Mouse (Mus musculus): Measurements from ENCODE around the gene Grik1. TPM values are rescaled to one million over a fixed set of nuclear protein-coding genes. Genes with fewer than 3 reads are reported as not detected.

Gene Grik1
- polyA plus RNA-seq, 1 experiment from 2014 or later = 0.39 TPM

DNA sequence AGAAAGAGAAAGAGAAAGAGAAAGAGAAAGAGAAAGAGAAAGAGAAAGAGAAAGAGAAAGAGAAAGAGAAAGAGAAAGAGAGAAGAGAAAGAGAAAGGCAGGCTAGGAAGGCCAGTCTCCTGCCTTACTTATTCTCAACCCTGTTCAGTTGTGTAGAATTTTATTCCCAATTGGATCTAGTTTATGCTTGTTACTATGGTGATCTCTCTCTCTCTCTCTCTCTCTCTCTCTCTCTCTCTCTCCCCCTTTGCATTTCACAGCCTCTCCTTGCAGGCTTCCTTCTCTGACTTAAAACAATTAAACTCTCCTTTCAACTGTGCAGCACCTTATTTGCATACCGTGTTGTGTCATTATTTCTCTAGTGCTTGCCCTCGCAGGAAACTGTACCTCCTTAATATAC is 147.5 kb downstream of the Grik1 start:
- no peak overlapping the region for H3K4me3 ChIP-seq (ENCODE audit: low read depth, low read length)
- H3K9ac ChIP-seq = no peak overlapping the region
- no peak overlapping the region for H3K4me2 ChIP-seq
- no peaks in the 10 kb centered on the region for H3K36me3 ChIP-seq (ENCODE audit: insufficient read depth)
- no peak overlapping the region for H3K27ac ChIP-seq (ENCODE audit: low read depth)
- H3K27me3 ChIP-seq (ENCODE audit: insufficient read depth, low read length) = no peaks in the 10 kb centered on the region
- no peak for TF ChIP-seq CTCF (IDR thresholded peaks at IDR 0.05; ENCODE audit: low read depth)
- no peaks in the 10 kb centered on the region for H3K4me1 ChIP-seq (ENCODE audit: insufficient read depth)
- DNase-seq (no peak), ATAC-seq (ENCODE audit: insufficient read depth) (no peak)
- H3K9me3 ChIP-seq (ENCODE audit: low read depth, low read length) = no peaks in the 10 kb centered on the region
- 42% methylated on average over 2 of the region's 2 CpGs for WGBS

- H3K9ac ChIP-seq = no peak overlapping the region
- no peak overlapping the region for H3K27ac ChIP-seq (ENCODE audit: low read depth)
- ATAC-seq (ENCODE audit: insufficient read depth) (no peak), DNase-seq (no peak)
- no peaks in the 10 kb centered on the region for H3K9me3 ChIP-seq (ENCODE audit: low read depth, low read length)
- WGBS = 51% methylated on average over 2 of the region's 2 CpGs
- no peaks in the 10 kb centered on the region for H3K27me3 ChIP-seq (ENCODE audit: insufficient read depth, low read length)
- no peaks in the 10 kb centered on the region for H3K4me1 ChIP-seq (ENCODE audit: insufficient read depth)
- no peak overlapping the region for H3K4me3 ChIP-seq (ENCODE audit: low read depth, low read length)
- TF ChIP-seq CTCF (IDR thresholded peaks at IDR 0.05; ENCODE audit: low read depth) = no peak
- no peaks in the 10 kb centered on the region for H3K36me3 ChIP-seq (ENCODE audit: insufficient read depth)
- no peak overlapping the region for H3K4me2 ChIP-seq
These were observed 147.9 kb downstream of the Grik1 start for GRCm38 (mm10) chr16:88142136-88142535.

DNA sequence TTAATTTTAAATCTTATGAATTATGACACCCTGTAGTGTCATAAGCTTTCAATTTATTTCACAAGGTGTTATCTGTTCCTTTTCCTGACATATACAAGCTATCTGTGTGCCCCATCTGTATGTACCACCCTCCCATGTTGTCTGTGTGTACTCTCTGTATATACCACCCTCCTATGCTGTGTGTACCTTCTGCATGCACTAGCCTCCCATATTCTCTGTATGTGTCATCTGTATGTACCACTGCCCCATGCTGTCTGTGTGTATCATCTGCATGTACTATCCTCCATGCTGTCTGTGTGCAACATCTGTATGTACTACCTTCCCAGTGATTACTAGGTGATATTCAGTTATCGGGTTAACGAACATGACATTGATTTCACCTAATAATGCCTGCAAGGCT is 148.5 kb downstream of the Grik1 start:
- no peak overlapping the region for H3K4me3 ChIP-seq (ENCODE audit: low read depth, low read length)
- H3K4me2 ChIP-seq = no peak overlapping the region
- TF ChIP-seq CTCF (IDR thresholded peaks at IDR 0.05; ENCODE audit: low read depth) = no peak
- H3K4me1 ChIP-seq (ENCODE audit: insufficient read depth) = no peaks in the 10 kb centered on the region
- no peak overlapping the region for H3K27ac ChIP-seq (ENCODE audit: low read depth)
- H3K9ac ChIP-seq = no peak overlapping the region
- H3K36me3 ChIP-seq (ENCODE audit: insufficient read depth) = no peaks in the 10 kb centered on the region
- 98% methylated on average over 2 of the region's 2 CpGs for WGBS
- H3K27me3 ChIP-seq (ENCODE audit: insufficient read depth, low read length) = no peaks in the 10 kb centered on the region
- H3K9me3 ChIP-seq (ENCODE audit: low read depth, low read length) = no peaks in the 10 kb centered on the region
- no peak for DNase-seq
- no peak for ATAC-seq (ENCODE audit: insufficient read depth)

- Histone ChIP-seq H3K27me3 (ENCODE audit: insufficient read depth, low read length) (no peaks in the 10 kb centered on the region), H3K36me3 (ENCODE audit: insufficient read depth) (no peaks in the 10 kb centered on the region), H3K27ac (ENCODE audit: low read depth) (no peak overlapping the region), H3K4me1 (ENCODE audit: insufficient read depth) (no peaks in the 10 kb centered on the region), H3K9me3 (ENCODE audit: low read depth, low read length) (no peaks in the 10 kb centered on the region), H3K9ac (no peak overlapping the region), H3K4me3 (ENCODE audit: low read depth, low read length) (no peak overlapping the region), H3K4me2 (no peak overlapping the region)
- WGBS = 48% methylated on average over 1 of the region's 1 CpGs
- DNase-seq (no peak), ATAC-seq (ENCODE audit: insufficient read depth) (no peak)
- no peak for TF ChIP-seq CTCF (IDR thresholded peaks at IDR 0.05; ENCODE audit: low read depth)
These were observed 151.2 kb downstream of the Grik1 start for GRCm38 (mm10) chr16:88138913-88139312.

GRCm38 (mm10) chr16:88132919-88133318 is 157.1 kb downstream of the Grik1 start:
- Histone ChIP-seq H3K9me3 (ENCODE audit: low read depth, low read length) (no peaks in the 10 kb centered on the region), H3K9ac (no peak overlapping the region), H3K4me2 (no peak overlapping the region), H3K4me1 (ENCODE audit: insufficient read depth) (no peaks in the 10 kb centered on the region), H3K27ac (ENCODE audit: low read depth) (no peak overlapping the region), H3K36me3 (ENCODE audit: insufficient read depth) (no peaks in the 10 kb centered on the region), H3K4me3 (ENCODE audit: low read depth, low read length) (no peak overlapping the region), H3K27me3 (ENCODE audit: insufficient read depth, low read length) (no peaks in the 10 kb centered on the region)
- ATAC-seq (ENCODE audit: insufficient read depth) = no peak
- DNase-seq = no peak
- TF ChIP-seq CTCF (IDR thresholded peaks at IDR 0.05; ENCODE audit: low read depth) = no peak
- 51% methylated on average over 2 of the region's 2 CpGs for WGBS

DNA sequence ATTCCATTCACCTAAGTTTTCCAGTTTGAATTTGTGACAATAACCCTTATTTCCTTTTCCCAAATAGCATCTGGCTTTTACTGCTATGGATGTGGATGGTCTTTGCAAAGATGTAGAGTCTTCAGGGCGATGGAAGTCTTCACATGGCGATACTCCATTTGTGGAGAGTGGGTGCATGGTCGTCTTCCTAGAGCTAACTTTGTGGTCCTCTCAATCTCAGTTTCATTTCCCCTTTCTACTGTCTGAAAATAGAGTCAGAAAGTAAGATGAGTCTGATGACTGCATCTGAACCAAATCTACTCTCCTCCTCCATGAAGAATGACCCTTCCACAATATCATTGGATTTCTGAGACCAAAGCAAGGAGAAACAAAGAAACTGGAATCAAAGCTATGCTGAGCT is 159.0 kb downstream of the Grik1 start:
- H3K27me3 ChIP-seq (ENCODE audit: insufficient read depth, low read length) = no peaks in the 10 kb centered on the region
- H3K36me3 ChIP-seq (ENCODE audit: insufficient read depth) = no peaks in the 10 kb centered on the region
- H3K4me1 ChIP-seq (ENCODE audit: insufficient read depth) = no peaks in the 10 kb centered on the region
- no peak overlapping the region for H3K4me2 ChIP-seq
- H3K27ac ChIP-seq (ENCODE audit: low read depth) = no peak overlapping the region
- no peaks in the 10 kb centered on the region for H3K9me3 ChIP-seq (ENCODE audit: low read depth, low read length)
- H3K4me3 ChIP-seq (ENCODE audit: low read depth, low read length) = no peak overlapping the region
- DNase-seq (no peak), ATAC-seq (ENCODE audit: insufficient read depth) (no peak)
- TF ChIP-seq CTCF (IDR thresholded peaks at IDR 0.05; ENCODE audit: low read depth) = no peak
- no peak overlapping the region for H3K9ac ChIP-seq
- WGBS = 82% methylated on average over 3 of the region's 3 CpGs

DNA sequence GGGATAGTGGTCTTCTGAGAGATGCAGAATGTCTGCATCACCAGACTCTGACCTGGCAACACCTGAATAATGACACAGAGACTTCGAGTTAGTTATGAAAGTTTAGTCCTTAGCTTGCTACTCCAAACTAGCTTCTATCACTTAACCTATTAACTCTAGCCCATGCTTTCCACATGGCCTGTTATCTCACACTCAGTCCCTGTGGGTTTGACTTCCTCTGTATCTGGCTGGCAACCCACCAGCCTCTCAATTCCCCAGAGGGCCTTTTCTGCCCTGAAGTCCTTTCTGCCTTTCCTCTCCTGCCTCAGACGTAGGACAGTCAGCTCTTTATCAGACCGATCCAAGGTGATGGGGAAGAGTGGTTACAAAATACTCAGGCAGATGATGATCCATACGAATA is 165.0 kb downstream of the Grik1 start:
- DNase-seq (no peak), ATAC-seq (ENCODE audit: insufficient read depth) (no peak)
- Histone ChIP-seq H3K27me3 (ENCODE audit: insufficient read depth, low read length) (no peaks in the 10 kb centered on the region), H3K4me3 (ENCODE audit: low read depth, low read length) (no peak overlapping the region), H3K9me3 (ENCODE audit: low read depth, low read length) (no peaks in the 10 kb centered on the region), H3K4me2 (no peak overlapping the region), H3K4me1 (ENCODE audit: insufficient read depth) (no peaks in the 10 kb centered on the region), H3K27ac (ENCODE audit: low read depth) (no peak overlapping the region), H3K9ac (no peak overlapping the region), H3K36me3 (ENCODE audit: insufficient read depth) (no peaks in the 10 kb centered on the region)
- WGBS = 65% methylated on average over 4 of the region's 4 CpGs
- TF ChIP-seq CTCF (IDR thresholded peaks at IDR 0.05; ENCODE audit: low read depth) = no peak

DNA sequence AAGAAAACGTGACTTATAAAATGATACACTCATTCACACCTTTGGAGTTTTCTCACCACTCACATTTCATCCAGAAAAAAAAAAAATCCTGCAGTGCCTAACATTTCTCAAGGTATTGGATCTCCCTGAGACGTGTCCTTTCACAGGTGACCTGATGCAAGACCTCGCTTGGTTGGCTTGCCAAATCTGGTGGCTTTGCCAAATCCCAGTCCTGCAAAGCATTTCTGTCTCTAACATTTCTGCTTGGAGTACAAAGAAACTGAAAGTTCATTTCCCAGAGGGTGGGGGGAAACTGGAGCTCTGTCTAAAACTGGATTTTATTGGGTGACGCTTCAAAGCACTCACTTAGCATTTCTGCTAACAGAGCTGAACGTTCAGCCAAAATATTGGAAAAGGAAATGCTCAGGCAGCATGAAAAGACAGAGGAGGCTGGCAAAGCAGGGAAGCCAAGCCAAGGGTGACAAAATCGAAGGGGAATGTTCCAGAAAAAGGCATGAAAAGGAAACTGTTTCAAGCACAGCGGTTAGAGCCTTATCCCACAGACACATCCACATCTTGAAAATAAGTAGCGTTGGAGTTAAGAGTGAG is 177.4 kb downstream of the Grik1 start:
- DNase-seq = peak; percentile 46
- H3K27me3 ChIP-seq (ENCODE audit: insufficient read depth, low read length) = no peaks in the 10 kb centered on the region
- H3K27ac ChIP-seq (ENCODE audit: low read depth) = no peak overlapping the region
- H3K4me1 ChIP-seq (ENCODE audit: insufficient read depth) = no peaks in the 10 kb centered on the region
- TF ChIP-seq CTCF (IDR thresholded peaks at IDR 0.05; ENCODE audit: low read depth) = no peak
- 53% methylated on average over 8 of the region's 8 CpGs for WGBS
- no peak for ATAC-seq (ENCODE audit: insufficient read depth)
- no peaks in the 10 kb centered on the region for H3K36me3 ChIP-seq (ENCODE audit: insufficient read depth)
- H3K4me3 ChIP-seq (ENCODE audit: low read depth, low read length) = no peak overlapping the region
- H3K4me2 ChIP-seq = no peak overlapping the region
- no peaks in the 10 kb centered on the region for H3K9me3 ChIP-seq (ENCODE audit: low read depth, low read length)
- no peak overlapping the region for H3K9ac ChIP-seq

Measured in lung, embryonic 14.5 days (tissue).